Mouse (Mus musculus) frontal cortex, postnatal 25 days (tissue): ENCODE results near the gene Ugcg.

Experiments used
- DNase-seq, 2 experiments: peaks; one replicate each; pipeline ENCODE4 v3.0.0; 2022; ENCODE audit warnings: low spot score in 2 of 2

Ugcg gene

DNA sequence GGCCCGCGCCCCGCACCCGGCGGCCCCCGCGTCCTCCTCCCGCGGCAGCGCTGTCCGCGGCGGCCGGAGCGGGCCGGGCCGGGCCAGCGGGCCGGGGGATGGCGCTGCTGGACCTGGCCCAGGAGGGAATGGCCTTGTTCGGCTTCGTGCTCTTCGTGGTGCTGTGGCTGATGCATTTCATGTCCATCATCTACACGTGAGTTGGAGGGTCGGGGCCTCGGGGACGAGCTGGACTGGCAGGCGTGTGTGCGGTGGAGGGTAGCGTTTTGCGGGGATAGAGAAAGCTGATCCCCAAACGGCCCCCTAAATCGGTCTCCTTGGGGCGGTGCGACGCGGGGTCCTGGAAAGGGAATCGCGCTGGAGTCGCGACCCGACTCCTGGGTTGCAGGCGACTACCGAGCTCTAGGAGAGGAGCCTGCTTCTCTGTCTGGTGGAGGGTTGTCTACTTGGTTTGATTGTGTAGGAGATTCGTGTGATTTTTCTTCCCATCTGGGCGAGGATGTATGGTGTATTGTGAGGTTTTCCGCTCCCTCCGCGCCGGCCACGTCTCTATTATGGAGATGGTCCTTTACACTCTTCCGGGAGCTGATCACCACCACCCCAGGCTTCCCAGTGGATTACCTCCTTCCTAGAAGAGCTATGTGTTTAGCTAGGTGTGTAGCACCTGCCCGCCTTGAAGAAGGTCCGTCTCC is 635 bp downstream of the Ugcg start:
- peak; percentile 30 to 33 for DNase-seq

DNA sequence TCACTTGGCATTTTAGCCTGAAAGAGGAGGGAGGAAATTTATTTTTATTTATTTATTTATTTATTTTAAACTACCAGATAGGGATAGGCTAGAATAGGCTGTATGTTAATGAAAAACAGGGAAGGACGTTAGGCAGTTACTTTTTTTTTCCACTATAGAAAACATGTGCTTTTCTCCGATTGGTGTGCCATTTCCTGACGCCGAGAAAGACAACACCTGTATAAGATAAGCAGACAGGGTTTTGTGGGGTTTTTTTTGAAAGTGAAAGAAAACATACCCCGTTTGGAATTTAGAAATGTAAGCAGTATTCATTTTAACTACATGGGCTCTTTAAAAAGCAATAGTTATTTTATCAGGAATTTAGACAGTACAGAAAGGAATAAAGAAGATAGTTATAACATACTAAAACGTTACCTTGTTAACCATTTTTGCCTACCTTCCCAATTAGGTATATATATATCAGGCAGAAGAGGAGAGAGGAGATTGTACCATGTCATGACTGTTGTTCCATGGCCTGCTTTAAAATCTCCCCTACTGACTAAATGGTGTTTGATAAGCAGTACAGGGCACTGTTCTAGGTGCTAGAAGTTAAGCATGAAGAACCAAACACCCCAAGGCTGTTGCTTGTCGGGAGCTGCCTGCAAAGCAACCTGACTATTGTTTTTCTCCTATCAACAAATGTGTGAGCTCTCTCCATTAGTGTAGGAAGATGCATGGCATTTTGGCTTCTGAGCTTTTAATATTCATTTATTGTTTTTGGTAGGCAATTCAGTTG is 1.8 kb downstream of the Ugcg start:
- no peak for DNase-seq

DNA sequence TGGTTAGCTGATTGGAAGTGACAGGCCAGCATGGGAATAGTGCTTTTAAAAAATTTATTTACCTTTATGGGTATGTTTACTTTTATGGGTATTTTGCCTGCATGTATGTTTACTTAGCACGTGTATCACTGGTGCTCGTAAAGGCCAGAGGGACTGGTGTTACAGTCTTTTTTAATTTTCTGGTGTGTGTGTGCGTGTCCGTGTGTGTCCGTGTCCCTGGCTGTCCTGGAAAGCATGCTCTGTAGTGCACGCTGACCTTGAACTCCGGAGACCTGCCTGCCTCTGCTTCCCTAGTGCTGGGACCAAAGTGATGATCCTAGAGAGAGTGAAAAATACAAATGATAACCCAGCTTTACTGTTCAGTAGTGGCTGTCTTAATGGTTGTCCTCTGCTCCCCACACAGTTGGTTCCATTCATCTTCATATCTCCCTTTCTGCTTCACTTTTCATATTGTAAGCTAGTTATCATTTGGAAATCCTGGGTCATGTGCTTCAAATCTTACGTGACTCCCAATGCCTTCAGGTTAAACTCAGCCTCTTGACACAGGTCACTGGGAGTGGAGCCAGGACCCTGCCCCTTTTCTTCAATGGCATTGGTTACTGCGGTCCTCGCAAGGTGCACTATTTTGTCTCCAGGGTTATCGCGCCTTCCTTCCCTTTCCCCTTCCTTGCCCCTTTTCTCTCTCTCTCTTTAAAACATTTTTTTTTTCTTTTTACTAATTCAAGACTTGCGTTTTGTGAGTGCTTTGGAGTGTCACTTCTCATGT is 5.9 kb downstream of the Ugcg start:
- no peak for DNase-seq

DNA sequence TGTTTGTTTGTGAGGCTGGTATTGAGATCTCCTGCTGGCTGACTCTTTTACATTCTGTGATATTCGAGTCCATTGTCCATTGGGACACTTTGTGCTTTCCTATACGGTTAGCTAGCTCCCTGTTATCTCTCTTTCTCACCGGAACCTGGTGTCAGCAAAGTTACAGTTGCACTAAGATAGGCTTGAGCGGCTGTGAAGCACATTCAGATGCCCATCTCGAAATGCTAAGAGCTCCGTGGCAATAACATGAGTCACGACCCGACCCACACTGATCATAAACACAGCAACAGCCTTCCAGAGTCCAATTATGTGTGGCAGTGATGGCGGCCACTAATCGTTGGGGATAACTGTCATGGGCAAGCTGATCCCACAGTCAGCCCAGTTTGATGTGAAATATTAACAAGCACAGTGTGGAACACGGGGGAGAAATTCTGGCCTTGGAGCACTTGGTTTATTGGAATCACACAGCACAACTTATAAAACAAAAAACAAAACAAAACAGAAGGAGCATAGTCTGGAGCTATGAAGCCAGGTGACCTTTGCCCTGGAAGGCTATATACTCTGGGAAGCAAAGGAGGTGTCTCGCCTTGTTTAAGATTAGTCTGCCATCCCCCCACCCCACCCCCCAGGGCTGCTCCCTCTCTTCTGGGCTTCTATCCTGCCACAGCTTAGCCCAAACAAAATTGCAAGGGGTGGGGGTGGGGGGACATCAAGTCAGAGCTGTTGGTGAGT is 7.5 kb downstream of the Ugcg start:
- no peak for DNase-seq

DNA sequence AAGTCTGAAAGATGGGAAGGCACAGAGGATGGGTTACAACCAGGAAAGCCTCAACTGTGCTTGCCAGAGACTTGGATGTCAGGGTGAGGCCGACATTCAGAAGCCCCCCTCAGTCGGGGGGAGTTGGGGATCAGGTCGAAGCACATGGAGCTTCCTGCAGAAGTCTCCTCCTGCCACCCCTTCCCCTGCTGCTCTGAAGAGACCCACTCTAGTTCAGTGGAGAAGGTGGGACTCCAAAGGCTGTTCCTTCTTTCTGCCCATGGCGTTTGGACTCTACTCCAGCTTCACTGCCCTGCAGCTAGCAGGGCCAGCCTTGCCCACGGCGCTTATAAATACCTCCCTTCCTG is 8.0 kb downstream of the Ugcg start:
- no peak for DNase-seq

DNA sequence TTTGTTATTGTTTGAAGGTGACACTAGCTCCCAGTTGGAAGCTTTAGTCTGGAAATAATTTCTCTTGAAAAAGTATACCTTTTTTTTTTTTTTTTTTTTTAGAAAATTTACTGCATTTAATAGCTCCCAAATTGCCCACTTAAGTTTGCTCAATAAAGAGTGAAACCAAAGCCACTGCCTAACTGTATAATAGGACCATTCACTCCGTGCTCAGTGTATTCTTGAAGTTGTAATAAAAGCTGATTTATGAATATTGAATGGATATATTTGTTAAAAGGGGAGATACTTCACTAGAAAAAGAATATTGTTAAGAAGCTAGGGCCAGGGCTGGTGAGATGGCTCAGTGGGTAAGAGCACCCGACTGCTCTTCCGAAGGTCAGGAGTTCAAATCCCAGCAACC is 8.4 kb downstream of the Ugcg start:
- DNase-seq: no peak

DNA sequence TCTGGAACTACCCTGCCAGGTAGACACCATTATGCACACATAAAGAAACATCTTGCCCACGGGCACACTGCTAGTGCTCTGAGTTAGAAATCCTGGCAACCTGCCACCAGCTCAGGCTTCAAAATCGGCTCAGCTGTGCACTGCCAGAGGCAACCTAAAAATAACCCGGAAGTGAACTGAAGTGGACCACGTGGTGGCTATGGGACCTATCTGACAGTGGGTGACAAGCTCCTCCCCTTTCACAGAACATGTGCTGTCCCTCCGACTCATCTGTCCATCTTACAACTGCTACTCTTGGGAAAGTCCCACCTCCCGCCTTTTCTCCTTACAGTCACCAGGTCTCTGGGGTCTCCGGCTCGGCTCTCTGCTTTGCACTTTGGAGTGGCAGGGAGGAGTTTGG is 10.3 kb downstream of the Ugcg start:
- no peak for DNase-seq

DNA sequence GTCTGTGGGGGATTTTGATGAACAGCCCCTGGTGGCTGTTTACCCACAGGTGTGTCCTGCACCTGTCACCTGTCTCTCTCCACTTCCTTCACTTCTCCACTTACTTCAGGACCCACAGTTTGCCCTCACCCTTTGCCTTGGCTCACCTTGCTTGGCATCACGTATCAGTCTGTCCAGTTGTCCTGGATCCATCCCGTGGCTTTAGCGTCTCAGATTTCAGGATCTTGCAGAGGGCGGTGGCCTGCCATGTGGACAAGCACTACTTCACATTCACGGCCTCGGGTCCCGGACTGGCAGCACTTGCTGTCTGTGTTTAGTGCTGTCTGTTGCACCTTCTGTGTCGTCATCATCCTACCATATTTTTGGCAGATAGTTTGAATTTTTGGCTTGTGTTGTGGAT is 10.7 kb downstream of the Ugcg start:
- no peak for DNase-seq

DNA sequence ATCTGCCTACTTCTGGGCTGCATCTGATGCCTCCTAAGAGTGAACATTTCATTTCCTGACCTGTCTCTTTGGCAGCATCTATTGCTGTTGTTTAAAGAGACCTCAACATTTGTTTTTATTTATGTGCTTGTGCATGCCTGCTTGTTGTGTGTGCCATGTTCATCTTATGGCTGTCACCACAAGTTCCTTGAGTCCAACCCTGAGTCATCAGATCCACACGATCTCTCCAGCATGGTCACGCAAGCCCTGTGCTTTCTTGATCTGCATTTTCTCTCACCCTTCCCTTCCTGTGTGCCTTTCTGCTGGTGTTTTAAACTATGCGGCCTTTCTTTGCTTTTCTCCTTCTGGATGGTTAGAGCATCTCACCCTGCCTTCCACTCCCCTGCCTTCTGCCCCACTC is 11.6 kb downstream of the Ugcg start:
- no peak for DNase-seq

DNA sequence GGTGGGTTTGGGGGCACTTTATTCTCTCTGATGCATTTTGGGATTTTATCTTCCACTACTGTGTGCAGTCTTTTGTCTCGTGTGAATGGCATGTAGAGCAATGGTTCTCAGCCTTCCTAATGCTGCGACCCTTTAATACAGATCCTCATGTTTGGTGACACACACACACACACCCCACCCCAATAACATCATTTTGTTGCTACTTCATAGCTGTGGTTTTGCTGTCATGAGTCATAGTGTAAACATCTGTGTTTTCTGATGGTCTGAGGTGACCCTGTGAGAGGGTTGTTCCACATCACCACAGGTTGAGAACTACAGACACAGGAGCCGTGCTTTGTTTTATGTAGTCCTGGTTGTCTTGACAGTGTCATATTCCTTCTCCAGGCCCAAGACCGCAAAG is 15.6 kb downstream of the Ugcg start:
- DNase-seq: no peak

DNA sequence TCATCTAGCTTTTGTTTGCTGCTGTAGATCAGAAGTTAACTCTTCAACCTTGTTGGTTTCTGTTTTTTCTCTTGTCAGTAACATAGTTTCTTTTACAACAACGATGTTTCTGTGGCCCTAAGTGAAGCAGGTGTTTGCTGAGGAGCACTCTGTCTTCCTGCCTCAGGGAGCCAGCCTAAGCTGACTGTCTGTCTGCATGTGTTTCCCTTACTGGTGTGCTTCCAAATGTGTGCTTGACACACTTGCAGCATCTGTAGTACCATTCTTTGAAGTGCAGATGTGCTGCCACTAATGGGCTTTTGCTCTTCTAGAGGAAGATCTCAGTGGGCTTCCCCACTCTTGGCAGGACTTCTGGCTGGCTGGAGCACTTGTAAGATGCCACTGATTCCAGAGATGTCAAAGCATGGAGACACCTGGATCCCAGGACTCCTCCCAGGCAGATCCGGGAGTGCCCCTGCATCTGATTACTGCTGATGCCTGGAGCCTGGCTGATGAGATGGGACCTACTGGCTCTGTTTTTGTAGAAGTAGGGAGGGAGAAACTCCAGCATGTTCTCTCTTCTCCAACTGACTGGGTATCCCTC is 16.8 kb downstream of the Ugcg start:
- DNase-seq: no peak

DNA sequence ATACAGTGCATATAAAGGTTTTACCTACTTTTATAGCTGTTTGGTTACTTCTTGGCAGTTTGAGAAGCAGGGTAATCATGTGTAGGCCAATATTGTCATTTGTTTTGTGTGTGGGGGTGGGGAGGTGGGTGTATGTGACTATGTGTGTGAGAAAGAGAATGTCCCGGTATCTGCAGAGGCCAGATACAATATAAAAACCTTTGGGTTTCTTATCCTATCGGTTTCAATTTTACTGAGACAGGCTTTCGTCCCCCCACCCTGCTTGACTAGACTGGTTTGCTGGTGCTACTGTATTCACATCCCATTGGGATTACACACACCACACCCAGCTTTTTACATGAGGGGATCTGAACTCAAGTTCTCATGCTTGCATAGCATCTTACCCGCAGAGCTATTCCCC is 17.5 kb downstream of the Ugcg start:
- DNase-seq: no peak

DNA sequence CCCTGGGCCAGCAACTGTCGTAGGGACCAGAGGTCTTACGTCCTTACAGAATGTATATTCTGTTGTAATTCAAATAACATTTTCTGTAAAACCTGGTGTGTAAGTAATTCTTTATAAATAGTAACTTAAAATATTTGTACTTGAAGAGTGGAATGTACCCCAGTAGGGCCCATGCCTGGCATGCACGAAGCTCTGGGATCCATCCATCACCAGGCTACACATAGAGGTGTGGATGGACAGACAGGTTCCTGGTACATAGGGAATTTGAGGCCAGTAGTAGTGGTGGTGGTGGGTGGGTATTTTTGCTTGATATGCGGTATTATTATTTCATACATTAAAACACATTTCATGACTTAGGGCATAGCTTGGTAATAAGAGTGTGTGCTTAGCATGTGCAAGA is 19.6 kb downstream of the Ugcg start:
- DNase-seq: no peak

DNA sequence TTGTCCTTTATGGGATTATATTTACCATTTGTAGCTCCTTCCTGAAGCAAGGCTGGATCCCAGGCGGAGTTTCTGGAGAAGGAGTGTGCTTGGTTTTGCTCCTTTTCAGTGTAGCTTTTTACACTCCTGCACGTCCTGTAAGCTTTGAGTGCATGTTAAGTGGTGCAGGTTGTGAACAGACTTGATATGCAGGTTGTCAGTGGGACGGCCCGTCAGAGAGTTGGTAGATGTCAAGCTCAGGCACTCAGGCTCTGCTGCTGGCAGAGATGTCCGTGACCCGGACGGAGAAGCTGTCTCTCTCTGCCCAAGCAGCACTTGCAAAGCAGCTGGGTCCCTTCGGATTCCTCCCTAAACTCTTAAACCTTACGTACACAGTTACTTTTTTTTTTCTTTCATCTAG is 22.1 kb downstream of the Ugcg start:
- no peak for DNase-seq

DNA sequence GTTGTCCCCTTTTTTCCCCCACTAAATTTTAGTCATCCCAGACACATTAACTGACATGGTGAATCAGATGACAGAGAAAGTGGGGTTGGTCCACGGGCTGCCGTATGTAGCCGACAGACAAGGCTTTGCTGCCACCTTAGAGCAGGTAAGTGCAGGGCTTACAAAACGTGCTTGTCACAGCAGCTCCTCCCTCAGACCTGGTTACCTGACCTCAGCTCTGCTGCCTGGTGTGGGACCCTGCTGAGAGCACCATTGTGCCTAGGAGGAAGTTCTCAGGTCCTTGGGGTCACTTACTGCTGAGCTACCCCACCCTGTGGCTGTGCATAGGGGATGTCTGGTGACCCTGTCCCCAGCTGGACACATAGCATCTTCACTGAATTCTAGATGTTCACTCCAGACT is 24.8 kb downstream of the Ugcg start:
- DNase-seq: no peak

DNA sequence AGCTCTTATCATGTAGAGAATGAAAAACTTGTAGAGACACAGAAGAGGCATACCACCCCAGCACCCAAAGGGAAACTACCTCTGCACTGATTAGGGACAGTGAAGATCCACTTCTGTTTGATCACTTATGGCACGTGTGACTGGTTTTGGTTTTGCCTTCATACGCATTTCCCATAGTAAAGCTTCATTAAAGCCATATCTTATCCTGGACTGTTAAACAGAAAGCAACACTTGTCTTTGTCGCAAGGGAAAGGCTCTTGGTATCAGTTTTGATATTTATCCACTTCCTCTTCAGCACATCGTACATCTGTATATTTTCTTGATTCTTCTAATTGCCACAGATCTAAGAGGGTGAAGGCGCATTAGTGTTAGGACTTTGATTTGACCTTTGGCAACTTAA is 25.6 kb downstream of the Ugcg start:
- no peak for DNase-seq

DNA sequence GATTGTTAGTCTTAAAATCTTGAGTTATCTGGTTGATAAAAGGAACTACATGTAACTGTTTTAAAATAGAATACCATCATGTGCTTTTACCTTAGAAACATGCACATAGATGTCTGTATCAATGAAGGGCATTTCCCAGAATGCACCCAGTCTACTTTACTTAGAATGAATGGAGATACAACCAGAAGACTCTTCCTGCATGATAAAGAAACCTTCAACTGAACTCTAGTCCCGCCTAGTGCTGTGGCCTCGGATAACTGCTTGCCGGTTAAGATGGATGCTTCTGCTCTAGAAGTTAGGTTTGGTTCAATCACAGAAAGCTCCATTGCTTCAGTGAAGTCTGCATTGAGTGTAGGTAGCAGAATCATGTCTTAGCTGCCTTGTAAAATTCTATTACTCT is 26.5 kb downstream of the Ugcg start:
- DNase-seq: no peak

DNA sequence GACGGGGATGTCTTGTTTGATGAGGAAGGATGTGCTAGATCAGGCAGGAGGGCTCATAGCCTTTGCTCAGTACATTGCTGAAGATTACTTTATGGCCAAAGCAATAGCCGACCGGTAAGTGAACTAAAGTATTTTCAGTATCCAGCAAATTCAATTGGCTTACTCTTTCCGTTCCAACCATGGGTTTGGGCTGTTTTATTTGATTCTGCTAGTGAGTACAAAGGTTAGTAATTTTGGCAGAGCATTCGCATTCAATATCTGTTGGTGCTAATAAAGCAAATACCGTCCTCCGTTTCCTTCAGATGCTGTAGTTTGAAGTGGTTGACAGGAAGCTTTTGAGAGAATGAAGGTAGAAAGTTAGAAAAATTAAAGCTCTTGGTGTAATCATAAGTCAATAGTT is 28.0 kb downstream of the Ugcg start:
- no peak for DNase-seq

DNA sequence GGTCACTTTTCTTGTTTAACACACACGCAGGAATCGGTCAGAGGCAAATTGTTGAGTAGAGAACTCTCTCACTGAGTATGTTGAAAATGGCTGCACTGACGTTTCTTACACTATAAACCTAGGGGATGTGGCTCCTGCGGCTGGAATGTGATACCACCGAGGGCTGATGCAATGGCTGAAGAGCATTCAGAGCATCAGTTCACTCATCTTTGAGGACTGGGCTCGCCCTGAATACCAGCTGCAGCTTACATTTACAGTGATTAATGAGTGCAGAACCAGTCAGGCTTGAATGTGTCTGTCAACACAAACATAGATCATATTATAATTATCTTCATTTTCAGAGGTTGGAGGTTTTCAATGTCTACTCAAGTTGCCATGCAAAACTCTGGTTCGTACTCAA is 29.1 kb downstream of the Ugcg start:
- DNase-seq: no peak

DNA sequence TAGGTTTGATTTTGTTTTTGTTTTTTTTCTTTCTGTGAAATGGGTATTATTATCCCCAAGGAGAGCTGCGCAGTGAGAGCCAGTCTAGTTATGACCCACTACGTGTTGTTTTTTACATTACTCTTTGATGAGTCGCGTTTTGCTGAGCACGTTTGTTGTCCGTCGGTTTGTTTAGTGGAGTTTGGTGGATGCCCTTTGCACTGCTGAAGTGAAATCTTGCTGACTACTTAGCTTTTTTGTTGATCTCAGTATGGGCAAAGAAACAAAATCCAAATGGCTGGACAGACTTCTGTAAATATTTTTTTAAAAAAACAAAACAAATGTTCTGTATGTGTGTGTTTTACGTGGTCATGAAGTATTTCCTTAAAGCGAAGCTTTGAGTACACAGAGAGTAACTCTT is 33.2 kb downstream of the Ugcg start:
- no peak for DNase-seq

DNA sequence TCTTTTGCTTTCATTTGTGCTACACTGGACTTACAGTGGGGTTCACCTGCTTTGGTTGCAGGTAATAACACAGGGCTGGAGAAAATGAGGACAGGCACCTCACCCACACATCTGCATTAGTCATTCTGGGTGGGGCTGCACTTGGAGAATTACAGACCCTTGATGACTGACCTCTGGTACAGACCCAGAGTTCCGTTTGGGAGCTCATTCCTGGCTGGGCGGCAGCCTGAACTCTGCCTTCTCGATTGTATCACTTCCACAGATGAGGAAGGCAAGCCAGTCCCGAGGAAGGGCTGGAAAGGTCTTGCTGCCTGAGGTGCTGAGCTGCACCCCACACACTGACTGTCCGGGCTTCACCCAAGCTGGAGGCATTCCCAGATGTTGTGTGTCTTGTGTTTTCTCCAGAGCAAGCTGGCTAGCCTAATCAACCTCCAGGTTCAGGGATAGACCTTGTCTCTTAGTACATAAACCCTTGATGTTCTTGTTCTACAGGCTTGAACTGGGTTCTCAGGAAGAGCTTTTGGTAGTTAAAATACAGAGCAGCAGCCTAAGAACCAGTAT is 34.1 kb downstream of the Ugcg start:
- DNase-seq: no peak

DNA sequence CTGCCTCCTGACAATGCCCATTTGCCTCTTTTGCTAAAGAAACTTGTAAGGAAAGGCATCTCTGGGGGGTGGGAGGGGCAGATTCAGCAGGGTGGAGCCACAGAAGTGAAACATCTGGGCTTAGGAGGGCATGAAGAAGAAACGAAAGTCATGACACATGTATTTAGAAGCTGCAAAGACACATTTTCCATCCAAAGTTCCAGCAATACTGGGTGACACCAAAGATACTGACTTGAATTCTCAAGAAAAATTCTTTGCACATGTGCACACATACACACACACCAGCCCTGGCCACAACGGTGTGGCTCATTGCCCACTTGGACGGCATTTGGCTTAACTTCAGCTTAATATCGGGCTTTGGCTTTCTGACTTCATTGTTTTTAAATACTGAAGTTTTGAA is 35.8 kb downstream of the Ugcg start:
- no peak for DNase-seq
